Mouse (Mus musculus) stomach, postnatal 0 days (tissue): ENCODE results near the gene Maff. TPM values are rescaled to one million over a fixed set of nuclear protein-coding genes. Genes with fewer than 3 reads are reported as not detected.

Experiments
- ATAC-seq: fragments of 200-750 bp; cut with Nextera tagmentation; 2 replicates; pipeline ENCODE4 v1.8.0; 2017; ENCODE audit not compliant: low FRiP score, low TSS enrichment
- DNase-seq: peaks from one replicate; pipeline ENCODE4 v3.0.0-alpha.2; 2016; ENCODE audit warnings: low spot score
- H3K27ac ChIP-seq: fragments of 300-500 bp; sonication (generic); replicated peaks from 2 replicates; pipeline ENCODE4 v1.5.1; 2014; ENCODE audit warnings: mild to moderate bottlenecking, control low read depth
- H3K27me3 ChIP-seq: fragments of 300-500 bp; sonication (generic); 2 replicates; pipeline ENCODE4 v1.6.1; 2014; ENCODE audit warnings: low read length; ENCODE audit not compliant: control insufficient read depth, insufficient read depth
- H3K36me3 ChIP-seq: fragments of 300-500 bp; sonication (generic); 2 replicates; pipeline ENCODE4 v1.6.1; 2014; ENCODE audit warnings: low read length, mixed read lengths; ENCODE audit not compliant: control insufficient read depth, insufficient read depth
- H3K4me1 ChIP-seq: fragments of 300-500 bp; sonication (generic); replicated peaks from 2 replicates; pipeline ENCODE4 v1.6.1; 2014; ENCODE audit warnings: antibody characterized with exemption; ENCODE audit not compliant: control insufficient read depth, insufficient read depth
- H3K4me2 ChIP-seq: fragments of 300-500 bp; sonication (generic); replicated peaks from 2 replicates; pipeline ENCODE4 v1.6.1; 2014; ENCODE audit warnings: low read depth, mild to moderate bottlenecking, control low read depth, moderate library complexity
- H3K4me3 ChIP-seq: fragments of 300-500 bp; sonication (generic); 2 replicates; pipeline ENCODE4 v1.5.1; 2014; ENCODE audit warnings: low read depth, low read length, control low read depth
- H3K9ac ChIP-seq: fragments of 300-500 bp; sonication (generic); 2 replicates; pipeline ENCODE4 v1.6.1; 2014; ENCODE audit warnings: mild to moderate bottlenecking, low read length, control low read depth, mixed read lengths
- H3K9me3 ChIP-seq: fragments of 300-500 bp; sonication (generic); 2 replicates; pipeline ENCODE4 v1.6.1; 2016; ENCODE audit warnings: low read length; ENCODE audit not compliant: control insufficient read depth
- CTCF ChIP-seq: IDR thresholded peaks from 2 replicates; pipeline ENCODE4 v1.5.1; 2016; ENCODE audit warnings: antibody characterized with exemption, low read depth, mild to moderate bottlenecking, moderate library complexity
- EP300 ChIP-seq: optimal IDR thresholded peaks from 2 replicates; pipeline ENCODE3; 2016; ENCODE audit warnings: antibody characterized with exemption
- WGBS: fragments of 180-500 bp; shearing (Covaris S2); extraction: QIAGEN DNeasy Blood & Tissue Kit; methylation state at CpG from one replicate; pipeline ENCODE4 v1.1.7; 2014; 5-methylcytosine and 5-hydroxymethylcytosine counted together
- polyA plus RNA-seq: library from polyadenylated mRNA; unstranded; fragments of >200 nt; fragmentation: Nextera tagmentation; extraction: Ambion mirVana; gene quantifications from 2 replicates; pipeline ENCODE4 v1.2.1, GENCODE M21; 2015

The Maff gene
- polyA plus RNA-seq, 1 experiment from 2014 or later, result 11.9 TPM

DNA sequence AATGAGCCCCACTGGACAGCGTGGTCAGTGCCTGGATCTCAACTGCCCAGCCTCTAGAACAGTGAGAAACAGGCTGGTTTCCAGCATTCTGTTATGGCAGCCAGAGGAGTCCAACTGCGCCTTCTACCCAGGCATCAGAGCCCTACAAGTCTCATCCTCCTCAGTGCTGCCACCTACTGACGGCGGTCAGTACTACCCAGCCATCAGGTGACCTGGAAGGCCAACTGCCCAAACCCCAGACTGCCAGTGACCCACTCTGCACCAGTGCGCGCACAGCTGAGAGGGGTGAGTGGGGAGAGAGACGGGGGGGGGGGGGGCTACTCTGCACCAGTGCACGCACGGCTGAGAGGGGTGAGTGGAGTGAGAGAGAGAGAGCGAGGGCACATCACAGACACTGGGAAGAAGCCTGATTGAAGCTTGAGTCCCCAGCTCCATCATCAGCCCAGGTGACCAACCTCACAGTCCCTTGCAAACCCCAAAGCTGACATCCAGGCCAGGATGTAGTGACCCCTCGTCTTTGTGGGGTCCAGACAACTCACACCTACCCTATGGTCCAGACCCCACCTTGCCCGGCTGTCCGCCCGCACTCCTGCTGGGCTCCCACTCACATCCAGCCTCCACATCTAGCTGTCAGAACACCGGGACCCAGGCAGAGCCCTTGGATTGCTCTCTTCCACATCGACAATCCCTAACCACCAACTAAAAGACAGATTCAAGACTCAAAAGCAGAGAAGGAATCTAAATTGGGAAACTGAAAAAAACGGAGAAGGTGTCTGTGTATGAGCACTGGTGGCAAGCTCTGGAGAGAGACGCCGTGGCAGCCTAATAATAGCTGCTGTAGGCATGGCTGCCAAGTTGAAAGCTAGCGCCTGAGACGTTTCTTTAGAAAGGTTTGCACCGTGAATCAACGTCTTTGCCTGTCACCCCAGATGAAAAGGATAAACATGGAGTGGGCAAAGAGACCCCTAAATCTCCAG lies 34.3 kb downstream of the Maff start:
- Histone ChIP-seq H3K9me3 (no peaks in the 10 kb centered on the region), H3K4me1 (no peaks in the 10 kb centered on the region), H3K9ac (no peak overlapping the region), H3K4me3 (no peak overlapping the region), H3K36me3 (peaks cover 9% of the 10 kb centered on the region; the same call in 1 of the 2 replicates), H3K4me2 (no peak overlapping the region; the same call in 1 of the 2 replicates), H3K27me3 (no peaks in the 10 kb centered on the region), H3K27ac (peak overlapping the region; percentile 40; the same call in 1 of the 2 replicates)
- peak; percentile 64 for ATAC-seq
- TF ChIP-seq EP300 (no peak), CTCF (peak; percentile 88)
- 37% methylated on average over 23 of the region's 23 CpGs for WGBS
- peak; percentile 90 for DNase-seq

DNA sequence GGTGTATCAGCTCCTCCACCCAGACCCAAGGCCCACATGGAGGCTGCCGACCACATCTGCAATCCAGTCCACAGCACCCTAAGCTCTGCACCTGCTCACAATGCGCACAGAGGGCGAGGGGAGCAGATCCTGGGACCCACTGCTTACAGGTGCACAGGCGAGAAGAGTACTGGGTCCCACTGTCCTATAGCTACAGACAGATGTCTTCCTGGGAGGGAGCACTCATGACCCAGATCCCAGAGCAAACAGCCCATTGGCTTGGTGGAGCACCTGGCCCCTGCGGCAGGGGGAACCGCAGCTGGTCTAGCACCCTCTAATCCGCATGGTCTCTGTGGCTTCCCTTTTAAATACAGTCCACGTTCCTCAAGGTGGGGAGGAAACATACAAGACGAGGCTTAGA lies 35.2 kb downstream of the Maff start:
- no peak overlapping the region for H3K4me2 ChIP-seq
- H3K9me3 ChIP-seq, result no peaks in the 10 kb centered on the region
- H3K27ac ChIP-seq, result no peak overlapping the region
- no peak overlapping the region for H3K9ac ChIP-seq
- no peak overlapping the region for H3K4me3 ChIP-seq
- no peak for TF ChIP-seq EP300
- TF ChIP-seq CTCF, result no peak
- WGBS, result 77% methylated on average over 9 of the region's 9 CpGs
- H3K36me3 ChIP-seq, result peaks cover 6% of the 10 kb centered on the region; the same call in 1 of the 2 replicates
- ATAC-seq, result no peak
- H3K27me3 ChIP-seq, result no peaks in the 10 kb centered on the region
- no peak for DNase-seq
- no peaks in the 10 kb centered on the region for H3K4me1 ChIP-seq

DNA sequence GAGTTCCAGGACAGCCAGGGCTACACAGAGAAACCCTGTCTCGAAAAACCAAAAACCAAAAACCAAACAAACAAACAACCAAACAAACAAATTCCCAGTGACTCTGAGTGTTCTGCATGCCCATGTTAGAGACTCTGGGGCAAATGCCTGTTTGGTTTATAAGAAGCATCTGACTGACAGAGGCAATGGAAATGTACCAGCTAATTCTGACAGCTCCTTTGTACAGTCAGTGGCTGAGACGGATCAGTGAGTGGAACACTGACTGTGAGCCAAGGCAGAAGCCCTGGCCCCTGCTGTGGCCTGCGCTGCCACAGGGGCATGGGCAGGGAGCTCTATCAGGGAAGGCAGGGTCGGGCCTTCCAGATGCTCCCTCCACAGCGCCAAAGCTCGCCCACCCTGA lies 40.7 kb downstream of the Maff start:
- H3K4me1 ChIP-seq, result peaks cover 32% of the 10 kb centered on the region
- H3K27me3 ChIP-seq, result no peaks in the 10 kb centered on the region
- no peak overlapping the region for H3K4me3 ChIP-seq
- no peak for TF ChIP-seq CTCF
- no peak for TF ChIP-seq EP300
- WGBS, result 78% methylated on average over 6 of the region's 6 CpGs
- DNase-seq (no peak), ATAC-seq (no peak)
- H3K4me2 ChIP-seq, result no peak overlapping the region
- peaks cover 3% of the 10 kb centered on the region; the same call in 1 of the 2 replicates for H3K36me3 ChIP-seq
- no peaks in the 10 kb centered on the region for H3K9me3 ChIP-seq
- no peak overlapping the region for H3K9ac ChIP-seq
- H3K27ac ChIP-seq, result no peak overlapping the region

DNA sequence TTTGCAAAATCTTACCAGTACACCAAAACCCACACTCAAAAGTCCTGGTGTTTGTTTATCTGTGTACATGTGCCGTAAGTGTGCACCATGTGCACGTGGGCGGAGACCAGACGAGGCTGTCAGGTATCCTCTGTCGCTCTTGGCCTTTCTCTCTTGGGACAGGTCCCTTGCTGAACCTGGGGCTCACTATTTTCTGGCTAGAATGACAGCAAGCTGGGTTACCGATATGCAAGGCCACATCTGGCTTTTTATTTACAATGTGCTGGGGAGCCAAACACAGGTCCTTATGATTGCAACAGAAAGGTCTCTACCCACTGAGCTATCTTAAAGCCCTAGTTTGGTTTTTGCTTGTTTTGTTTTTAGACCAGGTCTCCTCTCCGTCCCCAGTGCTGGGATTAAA lies 41.2 kb downstream of the Maff start:
- ATAC-seq (no peak), DNase-seq (no peak)
- 78% methylated on average over 7 of the region's 7 CpGs for WGBS
- Histone ChIP-seq H3K27me3 (no peaks in the 10 kb centered on the region), H3K4me1 (peaks cover 33% of the 10 kb centered on the region), H3K9ac (no peak overlapping the region), H3K27ac (no peak overlapping the region; the same call in 1 of the 2 replicates), H3K4me2 (no peak overlapping the region), H3K36me3 (peaks cover 3% of the 10 kb centered on the region; the same call in 1 of the 2 replicates), H3K9me3 (no peaks in the 10 kb centered on the region), H3K4me3 (no peak overlapping the region)
- TF ChIP-seq EP300 (no peak), CTCF (no peak)

DNA sequence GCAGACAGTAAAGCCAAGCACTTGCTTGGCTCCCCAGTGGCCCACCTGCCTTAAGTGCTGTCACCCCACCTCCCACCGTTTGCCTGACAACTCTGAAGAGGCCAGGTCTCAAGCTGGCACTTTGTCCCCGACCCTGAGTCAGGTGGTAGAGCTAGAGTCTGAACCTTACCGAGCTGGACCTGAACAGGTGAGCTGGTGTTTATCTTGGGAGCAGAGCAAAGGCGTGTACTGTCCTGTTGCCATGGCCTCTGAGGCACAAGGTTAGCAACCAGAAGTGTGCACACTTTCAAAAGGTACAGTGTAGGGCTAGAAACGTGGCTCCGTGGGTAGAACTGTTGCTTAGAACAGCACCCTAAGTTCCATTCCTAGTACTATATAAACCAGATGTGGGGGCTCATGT lies 41.8 kb downstream of the Maff start:
- no peak overlapping the region for H3K4me3 ChIP-seq
- WGBS, result 41% methylated on average over 6 of the region's 6 CpGs
- TF ChIP-seq CTCF (no peak), EP300 (no peak)
- no peak overlapping the region for H3K9ac ChIP-seq
- H3K4me2 ChIP-seq, result no peak overlapping the region
- no peaks in the 10 kb centered on the region for H3K9me3 ChIP-seq
- H3K4me1 ChIP-seq, result peaks cover 33% of the 10 kb centered on the region
- peak overlapping the region; percentile 71 for H3K27ac ChIP-seq
- H3K36me3 ChIP-seq, result peaks cover 3% of the 10 kb centered on the region; the same call in 1 of the 2 replicates
- peak; percentile 63 for DNase-seq
- peak; percentile 66 for ATAC-seq
- no peaks in the 10 kb centered on the region for H3K27me3 ChIP-seq

DNA sequence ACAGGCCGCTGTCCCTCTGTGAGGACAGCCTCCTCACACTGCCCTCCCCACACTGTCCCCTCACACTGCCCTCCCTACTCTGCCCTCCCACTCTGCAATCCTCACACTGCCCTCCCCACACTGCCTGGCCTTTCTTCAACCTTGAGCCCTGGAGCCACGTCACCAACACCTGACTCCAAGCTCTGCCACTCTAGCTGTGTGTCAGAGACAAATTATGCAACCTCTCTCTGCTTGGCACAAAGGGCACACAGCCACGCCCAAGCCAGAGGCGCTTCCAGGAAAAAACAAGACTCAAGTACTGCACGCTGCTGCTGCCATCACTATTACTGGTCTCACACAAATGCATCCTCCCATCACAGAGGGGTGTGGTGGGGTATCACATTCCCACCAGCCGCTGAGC lies 44.0 kb downstream of the Maff start:
- Histone ChIP-seq H3K4me3 (no peak overlapping the region), H3K27me3 (no peaks in the 10 kb centered on the region), H3K4me2 (no peak overlapping the region), H3K4me1 (peaks cover 35% of the 10 kb centered on the region), H3K27ac (peak overlapping the region; percentile 37; the same call in 1 of the 2 replicates), H3K36me3 (no peaks in the 10 kb centered on the region; the same call in 1 of the 2 replicates), H3K9me3 (no peaks in the 10 kb centered on the region), H3K9ac (no peak overlapping the region)
- WGBS, result 60% methylated on average over 6 of the region's 6 CpGs
- DNase-seq (peak; percentile 72), ATAC-seq (peak; percentile 66)
- TF ChIP-seq CTCF (no peak), EP300 (no peak)
